Mouse (Mus musculus): Measurements from ENCODE around the gene Antxr1.

- no peak for TF ChIP-seq CTCF (IDR thresholded peaks at IDR 0.05; ENCODE audit: borderline replicate concordance, insufficient read depth, low read depth, low read length)
- no peak for TF ChIP-seq POLR2A (IDR thresholded peaks at IDR 0.05; ENCODE audit: borderline replicate concordance, insufficient read depth, low read length)
Observed at GRCm38 (mm10) chr6:87116596-87116995, 219.0 kb downstream of the Antxr1 start.

Data from cerebellum, adult 2 months (tissue).